Mouse (Mus musculus): ENCODE data around the gene 3110082J24Rik.

3110082J24Rik gene

GRCm38 (mm10) chr5:30105668-30106300 is at the start of gene 3110082J24Rik:
Gene 3110082J24Rik (minus strand): TSS chr5:30106086.
- DNase-seq (ENCODE audit: low spot score in 2 of 2) = peak in 1 of 2 experiments; percentile 55

GRCm38 (mm10) chr5:30155395-30155792 is 49.5 kb upstream of the 3110082J24Rik start:
- DNase-seq (ENCODE audit: low spot score in 2 of 2) = no peak

- DNase-seq (ENCODE audit: low spot score in 2 of 2) = peak; percentile 73 to 90
Measured at GRCm38 (mm10) chr5:30154474-30155394, 48.8 kb upstream of the 3110082J24Rik start, which contains the start of the genes Hadha and Hadhb. Gene Hadha (minus strand): TSS chr5:30155162. Gene Hadhb (plus strand): TSS chr5:30155248.

- peak in 1 of 2 experiments; percentile 5 for DNase-seq (ENCODE audit: low spot score in 2 of 2)
Measured at GRCm38 (mm10) chr5:30154013-30154412, 48.1 kb upstream of the 3110082J24Rik start.

GRCm38 (mm10) chr5:30153222-30153621 is 47.3 kb upstream of the 3110082J24Rik start:
- DNase-seq (ENCODE audit: low spot score in 2 of 2) = no peak

- DNase-seq (ENCODE audit: low spot score in 2 of 2) = no peak
Measured at GRCm38 (mm10) chr5:30152413-30152812, 46.5 kb upstream of the 3110082J24Rik start.

GRCm38 (mm10) chr5:30152007-30152406 is 46.1 kb upstream of the 3110082J24Rik start:
- DNase-seq (ENCODE audit: low spot score in 2 of 2) = no peak

GRCm38 (mm10) chr5:30148133-30148920 is 42.4 kb upstream of the 3110082J24Rik start:
- no peak for DNase-seq (ENCODE audit: low spot score in 2 of 2)

- DNase-seq (ENCODE audit: low spot score in 2 of 2) = no peak
Measured at GRCm38 (mm10) chr5:30146526-30146925, 40.6 kb upstream of the 3110082J24Rik start.

- no peak for DNase-seq (ENCODE audit: low spot score in 2 of 2)
Measured at GRCm38 (mm10) chr5:30138193-30138592, 32.3 kb upstream of the 3110082J24Rik start.

- DNase-seq (ENCODE audit: low spot score in 2 of 2) = no peak
Measured at GRCm38 (mm10) chr5:30137271-30137670, 31.4 kb upstream of the 3110082J24Rik start.

GRCm38 (mm10) chr5:30135711-30136231 is 29.9 kb upstream of the 3110082J24Rik start:
- no peak for DNase-seq (ENCODE audit: low spot score in 2 of 2)

GRCm38 (mm10) chr5:30132173-30132572 is 26.3 kb upstream of the 3110082J24Rik start:
- no peak for DNase-seq (ENCODE audit: low spot score in 2 of 2)

GRCm38 (mm10) chr5:30131246-30131645 is 25.4 kb upstream of the 3110082J24Rik start:
- no peak for DNase-seq (ENCODE audit: low spot score in 2 of 2)

GRCm38 (mm10) chr5:30128680-30129079 is 22.8 kb upstream of the 3110082J24Rik start:
- no peak for DNase-seq (ENCODE audit: low spot score in 2 of 2)

- DNase-seq (ENCODE audit: low spot score in 2 of 2) = no peak
Measured at GRCm38 (mm10) chr5:30127921-30128597, 22.2 kb upstream of the 3110082J24Rik start.

GRCm38 (mm10) chr5:30126756-30127155 is 20.9 kb upstream of the 3110082J24Rik start:
- no peak for DNase-seq (ENCODE audit: low spot score in 2 of 2)

GRCm38 (mm10) chr5:30125587-30125986 is 19.7 kb upstream of the 3110082J24Rik start:
- no peak for DNase-seq (ENCODE audit: low spot score in 2 of 2)

GRCm38 (mm10) chr5:30122481-30122880 is 16.6 kb upstream of the 3110082J24Rik start:
- no peak for DNase-seq (ENCODE audit: low spot score in 2 of 2)

- no peak for DNase-seq (ENCODE audit: low spot score in 2 of 2)
Measured at GRCm38 (mm10) chr5:30120106-30120505, 14.2 kb upstream of the 3110082J24Rik start.

- no peak for DNase-seq (ENCODE audit: low spot score in 2 of 2)
Measured at GRCm38 (mm10) chr5:30119163-30119562, 13.3 kb upstream of the 3110082J24Rik start.
